Mouse (Mus musculus): ENCODE data around the gene Zfp458. TPM values are rescaled to one million over a fixed set of nuclear protein-coding genes. Genes with fewer than 3 reads are reported as not detected.

Zfp458 gene
- 2.2 TPM for total RNA-seq (2023)

GRCm38 (mm10) chr13:67278314-67278713, at the start of gene Zfp458:
TSS of gene Zfp458 (minus strand) at chr13:67278466.

GRCm38 (mm10) chr13:67305822-67306672, 27.8 kb upstream of the Zfp458 start, which contains the start of gene Zfp457:
TSS of gene Zfp457 (minus strand) at chr13:67306485.

Other genes with a start within 250 kb of the Zfp458 start
- gene Zfp712, start 217.3 kb downstream of the Zfp458 start, total RNA-seq (2023): 4.1 TPM
- gene Zfp708, start 180.5 kb downstream of the Zfp458 start, total RNA-seq (2023): not detected
- gene Gm28557, start 169.9 kb downstream of the Zfp458 start, total RNA-seq (2023): 4.1 TPM
- not detected for gene Rslcan18, start 162.2 kb downstream of the Zfp458 start, total RNA-seq (2023)
- gene Zfp759, start 156.8 kb downstream of the Zfp458 start, total RNA-seq (2023): 3.9 TPM
- 8.6 TPM for gene Rsl1, start 105.3 kb downstream of the Zfp458 start, total RNA-seq (2023)
- gene Zfp455, start 84.0 kb downstream of the Zfp458 start, total RNA-seq (2023): 1.3 TPM
- 1.4 TPM for gene Zfp457, start 28.0 kb upstream of the Zfp458 start, total RNA-seq (2023)
- 12.2 TPM for gene Zfp595, start 54.1 kb upstream of the Zfp458 start, total RNA-seq (2023)
- not detected for gene Gm28044, start 82.1 kb upstream of the Zfp458 start, total RNA-seq (2023)
- 9.0 TPM for gene Zfp953, start 82.1 kb upstream of the Zfp458 start, total RNA-seq (2023)
- 3.4 TPM for gene Gm28041, start 97.3 kb upstream of the Zfp458 start, total RNA-seq (2023)
- 7.4 TPM for gene Zfp456, start 97.3 kb upstream of the Zfp458 start, total RNA-seq (2023)
- 19.0 TPM for gene Zfp429, start 121.4 kb upstream of the Zfp458 start, total RNA-seq (2023)
- gene Zfp459, start 143.0 kb upstream of the Zfp458 start, total RNA-seq (2023): 3.3 TPM
- 14.4 TPM for gene Zfp874a, start 173.2 kb upstream of the Zfp458 start, total RNA-seq (2023)
- gene Zfp874b, start 205.8 kb upstream of the Zfp458 start, total RNA-seq (2023): 25.2 TPM
- gene Zfp58, start 222.1 kb upstream of the Zfp458 start, total RNA-seq (2023): 13.9 TPM
- gene Gm26965, start 247.7 kb upstream of the Zfp458 start, total RNA-seq (2023): not detected
- gene Zfp87, start 247.7 kb upstream of the Zfp458 start, total RNA-seq (2023): 21.2 TPM

Data from CD8-positive naive resting alpha-beta T cell, adult 57 days (primary cell).